Mouse (Mus musculus) forebrain, embryonic 14.5 days (tissue): ENCODE measurements around the gene Dpy19l1. TPM values are rescaled to one million over a fixed set of nuclear protein-coding genes. Genes with fewer than 3 reads are reported as not detected.

Experiments used
- ATAC-seq: fragments of 200-750 bp; cut with Nextera tagmentation; 2 replicates; pipeline ENCODE4 v1.8.0; 2017; ENCODE audit warnings: mild to moderate bottlenecking, moderate library complexity
- DNase-seq: peaks from one replicate; pipeline ENCODE4 v3.0.0-alpha.2; 2015; ENCODE audit warnings: low spot score
- H3K27ac ChIP-seq: fragments of 300-500 bp; sonication (generic); 2 replicates; pipeline ENCODE4 v1.5.1; 2014; ENCODE audit warnings: low read depth, mild to moderate bottlenecking, control low read depth, low read length, moderate library complexity
- H3K27me3 ChIP-seq: fragments of 300-500 bp; sonication (generic); replicated peaks from 2 replicates; pipeline ENCODE4 v1.6.1; 2014; ENCODE audit warnings: low read length, control low read depth, mixed read lengths; ENCODE audit not compliant: control insufficient read depth, insufficient read depth
- H3K36me3 ChIP-seq: fragments of 300-500 bp; sonication (generic); 2 replicates; pipeline ENCODE4 v1.6.1; 2014; ENCODE audit warnings: low read length, control low read depth; ENCODE audit not compliant: control insufficient read depth, insufficient read depth
- H3K4me1 ChIP-seq: fragments of 300-500 bp; sonication (generic); 2 replicates; pipeline ENCODE4 v1.6.1; 2014; ENCODE audit warnings: antibody characterized with exemption, low read length, control low read depth; ENCODE audit not compliant: control insufficient read depth, insufficient read depth
- H3K4me2 ChIP-seq: fragments of 300-500 bp; sonication (generic); 2 replicates; pipeline ENCODE4 v1.6.1; 2014; ENCODE audit warnings: mild to moderate bottlenecking, control low read depth, low read length
- H3K4me3 ChIP-seq: fragments of 300-500 bp; sonication (generic); 2 replicates; pipeline ENCODE4 v1.5.1; 2014; ENCODE audit warnings: low read depth, low read length, control low read depth
- H3K9ac ChIP-seq: fragments of 300-500 bp; sonication (generic); 2 replicates; pipeline ENCODE4 v1.6.1; 2014; ENCODE audit warnings: mild to moderate bottlenecking, low read length, control low read depth, moderate library complexity
- H3K9me3 ChIP-seq: fragments of 300-500 bp; sonication (generic); replicated peaks from 2 replicates; pipeline ENCODE4 v1.6.1; 2016; ENCODE audit warnings: low read length, control low read depth, mixed read lengths; ENCODE audit not compliant: control insufficient read depth
- WGBS: fragments of 180-500 bp; shearing (Covaris S2); extraction: QIAGEN DNeasy Blood & Tissue Kit; methylation state at CpG from one replicate; pipeline ENCODE4 v1.1.7; 2014; 5-methylcytosine and 5-hydroxymethylcytosine counted together
- polyA plus RNA-seq: library from polyadenylated mRNA; unstranded; fragments of >200 nt; fragmentation: Nextera tagmentation; extraction: Ambion mirVana; gene quantifications from 2 replicates; pipeline ENCODE4 v1.2.1, GENCODE M21; 2014

The Dpy19l1 gene
- polyA plus RNA-seq, 1 experiment from 2014 or later, result 30.4 TPM

DNA sequence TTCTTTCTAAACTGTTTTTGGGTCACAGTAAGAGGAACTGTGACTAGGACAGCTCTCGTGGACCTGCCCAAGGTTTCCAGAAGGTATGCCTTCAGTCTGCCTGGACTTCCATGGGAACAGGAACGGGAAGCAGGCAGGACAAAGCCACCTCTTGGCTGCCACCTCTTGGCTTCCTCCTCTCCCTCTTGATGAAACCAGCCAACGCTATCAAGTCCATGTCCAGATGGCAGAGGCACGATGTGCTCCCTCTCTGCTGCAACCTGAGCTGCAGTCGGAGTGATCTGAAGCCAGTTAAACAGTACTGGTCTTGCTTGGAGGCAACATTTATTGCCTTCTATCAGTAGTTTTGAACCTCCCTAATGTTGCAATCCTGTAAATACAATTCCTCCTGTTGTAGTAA, 84.7 kb downstream of the Dpy19l1 start:
- no peak overlapping the region for H3K27ac ChIP-seq
- no peaks in the 10 kb centered on the region for H3K9me3 ChIP-seq
- peaks cover 38% of the 10 kb centered on the region for H3K36me3 ChIP-seq
- WGBS, result 84% methylated on average over 5 of the region's 5 CpGs
- no peaks in the 10 kb centered on the region for H3K4me1 ChIP-seq
- H3K4me2 ChIP-seq, result no peak overlapping the region
- ATAC-seq, result no peak
- H3K4me3 ChIP-seq, result no peak overlapping the region
- DNase-seq, result no peak
- no peak overlapping the region for H3K9ac ChIP-seq
- no peaks in the 10 kb centered on the region for H3K27me3 ChIP-seq

DNA sequence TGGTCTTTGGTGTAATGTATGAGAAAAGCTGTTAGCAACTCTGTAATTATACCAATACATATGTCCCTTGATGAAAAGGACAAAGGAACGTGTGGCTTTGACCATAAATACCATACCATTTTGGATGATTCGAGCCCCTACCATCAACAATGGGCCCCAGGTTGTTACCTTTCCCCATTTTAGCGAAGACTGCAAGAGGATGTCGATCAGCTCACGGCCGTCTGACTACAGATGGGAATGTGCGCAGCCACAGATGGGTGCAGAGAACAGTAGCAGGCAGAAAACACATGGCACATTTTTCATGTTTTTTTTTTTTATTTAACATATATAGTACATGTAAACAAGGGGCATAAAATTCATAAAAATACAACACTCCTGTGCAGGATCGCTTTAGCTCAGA, 91.5 kb downstream of the Dpy19l1 start:
- DNase-seq, result peak; percentile 30
- ATAC-seq, result peak; percentile 50; the same call in 1 of the 2 replicates
- no peak overlapping the region for H3K4me2 ChIP-seq
- no peak overlapping the region for H3K27ac ChIP-seq
- H3K9ac ChIP-seq, result no peak overlapping the region
- WGBS, result 85% methylated on average over 8 of the region's 8 CpGs
- no peaks in the 10 kb centered on the region for H3K27me3 ChIP-seq
- H3K4me3 ChIP-seq, result no peak overlapping the region
- no peaks in the 10 kb centered on the region for H3K9me3 ChIP-seq
- H3K36me3 ChIP-seq, result peaks cover 12% of the 10 kb centered on the region
- H3K4me1 ChIP-seq, result no peaks in the 10 kb centered on the region

GRCm38 (mm10) chr9:24410439-24410838, 92.5 kb downstream of the Dpy19l1 start:
- no peak for DNase-seq
- Histone ChIP-seq H3K4me3 (no peak overlapping the region), H3K27ac (no peak overlapping the region; the same call in 1 of the 2 replicates), H3K36me3 (peaks cover 12% of the 10 kb centered on the region), H3K27me3 (no peaks in the 10 kb centered on the region), H3K4me2 (no peak overlapping the region), H3K9me3 (no peaks in the 10 kb centered on the region), H3K9ac (no peak overlapping the region), H3K4me1 (no peaks in the 10 kb centered on the region)
- ATAC-seq, result 0 out of 2 replicates have a peak, but pooled peaks have one; percentile 10
- WGBS, result 84% methylated on average over 1 of the region's 1 CpGs

GRCm38 (mm10) chr9:24407992-24408391, 94.9 kb downstream of the Dpy19l1 start:
- Histone ChIP-seq H3K4me2 (no peak overlapping the region), H3K27ac (no peak overlapping the region), H3K9ac (no peak overlapping the region), H3K9me3 (no peaks in the 10 kb centered on the region), H3K4me1 (no peaks in the 10 kb centered on the region), H3K4me3 (no peak overlapping the region), H3K27me3 (no peaks in the 10 kb centered on the region), H3K36me3 (peaks cover 4% of the 10 kb centered on the region)
- 76% methylated on average over 3 of the region's 3 CpGs for WGBS
- no peak for DNase-seq
- no peak for ATAC-seq

- Histone ChIP-seq H3K9me3 (no peaks in the 10 kb centered on the region), H3K4me1 (no peaks in the 10 kb centered on the region), H3K4me3 (no peak overlapping the region), H3K4me2 (no peak overlapping the region), H3K36me3 (no peaks in the 10 kb centered on the region), H3K9ac (no peak overlapping the region), H3K27me3 (no peaks in the 10 kb centered on the region), H3K27ac (no peak overlapping the region)
- 70% methylated on average over 3 of the region's 3 CpGs for WGBS
- ATAC-seq (no peak), DNase-seq (peak; percentile 28)
Observed at GRCm38 (mm10) chr9:24394146-24394545, 108.8 kb downstream of the Dpy19l1 start.

DNA sequence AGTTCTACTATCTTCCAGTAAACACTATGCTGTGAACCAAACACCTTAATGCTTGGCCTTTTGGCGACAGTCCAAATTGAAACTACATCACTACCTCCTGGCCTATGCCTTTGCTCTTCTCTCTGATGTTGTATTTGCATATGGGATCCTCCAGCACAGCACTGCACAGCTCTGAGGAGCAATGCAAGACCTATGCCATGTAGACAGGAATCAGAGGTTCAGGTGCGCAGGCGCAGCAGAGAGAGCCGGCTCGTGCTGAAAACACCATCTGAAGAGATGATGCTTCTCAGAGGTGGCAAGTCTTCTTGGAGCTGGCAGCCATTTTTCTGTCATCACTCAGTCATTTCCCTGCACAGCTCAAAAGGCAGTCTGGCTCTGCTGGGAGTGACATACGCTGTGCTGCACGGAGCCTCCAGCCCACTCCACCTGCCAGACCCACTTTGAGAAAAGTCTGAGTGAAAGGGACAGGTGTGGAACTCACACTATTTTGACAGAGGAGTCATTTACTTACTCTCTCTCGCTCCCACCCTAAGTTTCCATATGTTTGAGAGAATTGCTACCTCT, 112.1 kb downstream of the Dpy19l1 start:
- no peaks in the 10 kb centered on the region for H3K4me1 ChIP-seq
- H3K9ac ChIP-seq, result no peak overlapping the region
- H3K4me3 ChIP-seq, result no peak overlapping the region
- ATAC-seq, result peak; percentile 97
- H3K27me3 ChIP-seq, result no peaks in the 10 kb centered on the region
- H3K27ac ChIP-seq, result no peak overlapping the region
- peak; percentile 82 for DNase-seq
- no peaks in the 10 kb centered on the region for H3K9me3 ChIP-seq
- H3K4me2 ChIP-seq, result no peak overlapping the region
- 70% methylated on average over 8 of the region's 8 CpGs for WGBS
- H3K36me3 ChIP-seq, result no peaks in the 10 kb centered on the region

DNA sequence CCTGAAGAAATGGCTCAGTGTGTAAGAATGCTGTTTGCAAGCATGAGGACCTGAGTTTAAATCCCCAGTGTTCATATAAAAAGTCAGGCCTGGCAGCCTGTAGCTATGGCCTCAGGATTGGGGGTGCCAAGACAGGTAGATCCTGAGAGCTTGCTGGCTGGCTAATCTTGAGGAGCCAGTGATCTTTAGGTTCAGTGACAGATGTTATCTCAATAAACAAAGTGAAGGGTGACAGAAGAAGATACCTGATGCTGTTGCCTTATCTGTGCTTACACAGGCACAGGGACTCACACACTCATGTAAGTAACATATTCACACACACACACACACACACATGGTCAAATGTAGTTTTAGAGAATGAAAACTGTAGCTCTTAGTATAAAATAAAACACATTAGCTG, 115.7 kb downstream of the Dpy19l1 start:
- no peaks in the 10 kb centered on the region for H3K4me1 ChIP-seq
- H3K4me3 ChIP-seq, result no peak overlapping the region
- H3K27me3 ChIP-seq, result no peaks in the 10 kb centered on the region
- no peaks in the 10 kb centered on the region for H3K9me3 ChIP-seq
- H3K27ac ChIP-seq, result no peak overlapping the region
- no peaks in the 10 kb centered on the region for H3K36me3 ChIP-seq
- no peak for ATAC-seq
- no peak overlapping the region for H3K4me2 ChIP-seq
- DNase-seq, result no peak
- H3K9ac ChIP-seq, result no peak overlapping the region

DNA sequence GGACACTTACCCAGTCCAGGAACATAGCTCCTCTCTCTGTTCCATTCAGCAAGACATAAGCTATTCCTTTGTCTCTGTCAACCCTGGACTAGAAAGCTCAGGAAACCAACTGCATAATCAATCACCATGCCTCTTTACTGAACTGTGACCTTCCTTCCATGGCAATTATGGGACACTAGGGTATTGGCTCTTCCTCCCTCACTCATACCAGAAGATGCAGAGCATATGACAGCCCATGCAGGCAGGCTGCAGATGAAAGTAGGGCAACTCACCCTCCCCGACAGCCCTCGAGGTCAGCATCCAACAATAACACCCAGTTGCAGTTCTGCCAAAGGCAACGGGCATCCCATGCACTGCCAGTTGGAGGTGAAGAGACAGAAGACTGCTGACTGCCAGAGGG, 123.6 kb downstream of the Dpy19l1 start:
- Histone ChIP-seq H3K27me3 (no peaks in the 10 kb centered on the region), H3K4me2 (no peak overlapping the region), H3K36me3 (no peaks in the 10 kb centered on the region), H3K4me1 (no peaks in the 10 kb centered on the region), H3K9me3 (no peaks in the 10 kb centered on the region), H3K4me3 (no peak overlapping the region), H3K9ac (no peak overlapping the region), H3K27ac (no peak overlapping the region)
- ATAC-seq (no peak), DNase-seq (no peak)
- WGBS, result 81% methylated on average over 3 of the region's 3 CpGs

DNA sequence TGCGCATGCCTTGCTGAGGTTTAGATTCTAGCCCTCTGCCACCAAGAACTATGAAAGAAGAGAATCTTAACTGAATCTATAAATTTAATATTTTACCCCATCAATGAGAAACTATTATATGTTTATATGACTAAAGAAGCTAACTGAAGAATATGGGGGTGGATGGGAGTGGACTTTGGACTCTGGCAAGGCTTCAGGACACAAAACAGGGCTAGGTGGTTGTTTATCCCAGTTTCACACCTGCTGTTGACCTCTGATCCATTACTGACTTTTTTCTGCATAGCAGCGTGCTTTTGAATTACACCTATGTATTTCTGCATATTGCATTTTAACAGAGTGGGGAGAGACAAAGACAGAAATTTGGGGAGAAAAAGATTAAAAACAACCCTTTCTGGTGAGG, 124.1 kb downstream of the Dpy19l1 start:
- Histone ChIP-seq H3K27ac (no peak overlapping the region), H3K4me1 (no peaks in the 10 kb centered on the region), H3K9ac (no peak overlapping the region), H3K4me3 (no peak overlapping the region), H3K9me3 (no peaks in the 10 kb centered on the region), H3K27me3 (no peaks in the 10 kb centered on the region), H3K36me3 (no peaks in the 10 kb centered on the region), H3K4me2 (no peak overlapping the region)
- DNase-seq (no peak), ATAC-seq (no peak)
- WGBS, result 92% methylated on average over 2 of the region's 2 CpGs
